In the genomic region with DNA sequence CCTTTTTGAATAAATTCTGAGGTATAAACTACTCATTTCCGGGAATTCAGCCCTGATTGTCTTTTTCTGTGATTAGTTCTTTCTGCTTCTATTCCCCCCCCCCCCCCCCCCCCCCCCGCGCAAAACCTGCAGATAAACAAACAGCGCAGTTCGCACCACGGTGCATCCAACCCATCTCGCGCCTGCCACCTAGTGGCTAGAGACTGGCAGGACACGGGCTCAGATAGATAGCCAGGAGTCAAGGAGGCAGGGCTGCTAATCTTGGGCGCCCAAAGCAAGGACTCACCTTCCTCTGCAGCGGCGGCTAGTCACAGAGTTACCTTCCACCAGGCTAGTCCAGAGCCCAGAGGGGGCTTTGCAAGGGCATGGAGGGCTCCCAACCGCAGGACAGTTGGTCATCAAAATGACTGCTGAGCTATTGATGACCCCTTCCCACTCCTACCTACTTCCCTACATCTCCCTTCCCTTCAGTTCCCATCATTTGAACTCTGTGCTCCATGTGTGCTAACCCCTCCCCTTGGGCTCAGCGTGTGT, we compare ENCODE assay signal across 8 mouse cellular contexts. TPM values are rescaled to one million over a fixed set of nuclear protein-coding genes. Genes with fewer than 3 reads are reported as not detected.
DNase-seq lines count a peak whose midpoint lies in the region; ATAC-seq and TF ChIP-seq lines count a peak whose summit lies in the region.

No protein-coding gene starts in this region.

- no peak overlapping the region for H3K4me2 ChIP-seq in hindbrain, embryonic 13.5 days
- no peak overlapping the region for H3K4me2 ChIP-seq in intestine, embryonic 14.5 days (ENCODE audit: low read length)
- H3K4me2 ChIP-seq in midbrain, postnatal 0 days (ENCODE audit: low read depth, low read length, poor library complexity, severe bottlenecking): no peak overlapping the region

- no peak for TF ChIP-seq POLR2A in cerebellum, adult 2 months (IDR thresholded peaks at IDR 0.05; ENCODE audit: borderline replicate concordance, insufficient read depth, low read length)

- 10% methylated on average over 12 of the region's 14 CpGs for WGBS in hindbrain, embryonic 10.5 days
- WGBS in hindbrain, embryonic 13.5 days: 9% methylated on average over 12 of the region's 14 CpGs
- WGBS in cerebellum, adult 2 months: 6% methylated on average over 12 of the region's 14 CpGs
- WGBS in intestine, embryonic 14.5 days: 3% methylated on average over 12 of the region's 14 CpGs
- 6% methylated on average over 11 of the region's 14 CpGs for WGBS in midbrain, postnatal 0 days

- no peak overlapping the region for H3K9ac ChIP-seq in hindbrain, embryonic 13.5 days
- no peak overlapping the region for H3K9ac ChIP-seq in intestine, embryonic 14.5 days (ENCODE audit: low read length)
- no peak overlapping the region for H3K9ac ChIP-seq in midbrain, postnatal 0 days (replicated peaks; ENCODE audit: low read length, poor library complexity, severe bottlenecking)

- H3K36me3 ChIP-seq in hindbrain, embryonic 10.5 days: no peaks in the 10 kb centered on the region
- H3K36me3 ChIP-seq in hindbrain, embryonic 13.5 days: no peaks in the 10 kb centered on the region
- H3K36me3 ChIP-seq in intestine, embryonic 14.5 days (ENCODE audit: control insufficient read depth, insufficient read depth, low read length): no peaks in the 10 kb centered on the region
- no peaks in the 10 kb centered on the region for H3K36me3 ChIP-seq in midbrain, postnatal 0 days (ENCODE audit: insufficient read depth, low read length)

- DNase-seq in hindbrain, embryonic 10.5 days (ENCODE audit: low spot score): peak; percentile 73
- peak; percentile 83 to 90 for DNase-seq in cerebellum, adult 2 months
- peak; percentile 46 to 62 for DNase-seq in frontal cortex, postnatal 25 days (ENCODE audit: low spot score in 2 of 2)
- peak; percentile 82 for DNase-seq in intestine, embryonic 14.5 days (ENCODE audit: low spot score)
- DNase-seq in left cerebral cortex, adult 2 months (ENCODE audit: extremely low spot score in 1 of 2, low spot score in 2 of 2): peak; percentile 72 to 80
- peak; percentile 82 for DNase-seq in midbrain, postnatal 0 days (ENCODE audit: low spot score)
- DNase-seq in spleen, postnatal 10 days (ENCODE audit: low spot score in 2 of 2): peak; percentile 73 to 88

- H3K9me3 ChIP-seq in hindbrain, embryonic 10.5 days: no peaks in the 10 kb centered on the region
- no peaks in the 10 kb centered on the region for H3K9me3 ChIP-seq in hindbrain, embryonic 13.5 days
- no peaks in the 10 kb centered on the region for H3K9me3 ChIP-seq in intestine, embryonic 14.5 days (ENCODE audit: control insufficient read depth, low read length)
- H3K9me3 ChIP-seq in midbrain, postnatal 0 days (ENCODE audit: low read length): no peaks in the 10 kb centered on the region

- H3K4me1 ChIP-seq in hindbrain, embryonic 10.5 days (replicated peaks): no peaks in the 10 kb centered on the region
- H3K4me1 ChIP-seq in hindbrain, embryonic 13.5 days (replicated peaks): no peaks in the 10 kb centered on the region
- H3K4me1 ChIP-seq in cerebellum, adult 2 months (ENCODE audit: control insufficient read depth, insufficient read depth, low read length): peaks cover under 1% of the 10 kb centered on the region; the same call in 1 of the 2 replicates
- no peaks in the 10 kb centered on the region for H3K4me1 ChIP-seq in intestine, embryonic 14.5 days (replicated peaks; ENCODE audit: control insufficient read depth, insufficient read depth, low read length)
- H3K4me1 ChIP-seq in midbrain, postnatal 0 days (ENCODE audit: insufficient read depth, low read length): no peaks in the 10 kb centered on the region

- H3K27ac ChIP-seq in hindbrain, embryonic 10.5 days: no peak overlapping the region
- H3K27ac ChIP-seq in hindbrain, embryonic 13.5 days: no peak overlapping the region
- no peak overlapping the region for H3K27ac ChIP-seq in cerebellum, adult 2 months (ENCODE audit: insufficient read depth, low read length)
- H3K27ac ChIP-seq in intestine, embryonic 14.5 days (ENCODE audit: low read depth): no peak overlapping the region
- no peak overlapping the region for H3K27ac ChIP-seq in left cerebral cortex, adult 2 months
- no peak overlapping the region for H3K27ac ChIP-seq in midbrain, postnatal 0 days (ENCODE audit: low read depth, low read length)

- ATAC-seq in hindbrain, embryonic 13.5 days (ENCODE audit: low FRiP score): no peak
- ATAC-seq in intestine, embryonic 14.5 days (replicated peaks; ENCODE audit: low FRiP score, low TSS enrichment, low read depth): peak; percentile 43
- no peak; the same call in 1 of the 2 replicates for ATAC-seq in midbrain, postnatal 0 days (ENCODE audit: low FRiP score)

- peaks cover 27% of the 10 kb centered on the region; the same call in 1 of the 2 replicates for H3K27me3 ChIP-seq in hindbrain, embryonic 10.5 days (ENCODE audit: insufficient read depth, poor library complexity, severe bottlenecking)
- H3K27me3 ChIP-seq in hindbrain, embryonic 13.5 days: peaks cover 53% of the 10 kb centered on the region
- H3K27me3 ChIP-seq in cerebellum, adult 2 months (ENCODE audit: control insufficient read depth, insufficient read depth, low read length): no peaks in the 10 kb centered on the region
- H3K27me3 ChIP-seq in intestine, embryonic 14.5 days (replicated peaks; ENCODE audit: control insufficient read depth, insufficient read depth, low read length): 0 out of 2 replicates have a peak, but pooled peaks cover 5% of the 10 kb centered on the region
- H3K27me3 ChIP-seq in midbrain, postnatal 0 days (ENCODE audit: insufficient read depth, low read length): peaks cover 2% of the 10 kb centered on the region; the same call in 1 of the 2 replicates

- H3K4me3 ChIP-seq in hindbrain, embryonic 10.5 days: no peak overlapping the region
- H3K4me3 ChIP-seq in hindbrain, embryonic 13.5 days: no peak overlapping the region
- H3K4me3 ChIP-seq in cerebellum, adult 2 months (replicated peaks; ENCODE audit: insufficient read depth, low read depth, low read length): no peak overlapping the region
- H3K4me3 ChIP-seq in intestine, embryonic 14.5 days (ENCODE audit: low read depth, low read length): no peak overlapping the region
- no peak overlapping the region for H3K4me3 ChIP-seq in left cerebral cortex, adult 2 months
- H3K4me3 ChIP-seq in midbrain, postnatal 0 days (ENCODE audit: low read depth, low read length): no peak overlapping the region

- TF ChIP-seq CTCF in cerebellum, adult 2 months (IDR thresholded peaks at IDR 0.05; ENCODE audit: borderline replicate concordance, insufficient read depth, low read depth, low read length): peak; percentile 89
- TF ChIP-seq CTCF in left cerebral cortex, adult 2 months (IDR thresholded peaks at IDR 0.05): peak; percentile 80
- TF ChIP-seq CTCF in midbrain, postnatal 0 days (IDR thresholded peaks at IDR 0.05): peak; percentile 81

- intact Hi-C loops in left cerebral cortex, adult 2 months (cut with DNase I): no loop called here

RNA-seq across cellular contexts. Expression of a gene that starts 20.8 kb away (rescaled TPM):
- polyA plus RNA-seq in hindbrain, embryonic 10.5 days (2016; fragmentation: Nextera tagmentation; extraction: Ambion mirVana): 9.7 and 13.2 TPM in 2 replicates
- polyA plus RNA-seq in hindbrain, embryonic 13.5 days (2015; fragmentation: Nextera tagmentation; extraction: Ambion mirVana): 13.1 and 13.3 TPM in 2 replicates
- polyA plus RNA-seq in cerebellum, adult 2 months (2012; rRNA removed): 37.1 and 42.8 TPM in 2 replicates
- polyA plus RNA-seq in intestine, embryonic 14.5 days (2014; fragmentation: Nextera tagmentation; extraction: Ambion mirVana): 5.7 and 9.4 TPM in 2 replicates
- 10 to 100 TPM; 53.9 to 60.0 TPM for total RNA-seq in left cerebral cortex, adult 2 months (2021)
- 56.5 and 60.6 TPM in 2 replicates for total RNA-seq in midbrain, postnatal 0 days (2014; rRNA removed)
- polyA plus RNA-seq in midbrain, postnatal 0 days (2015; fragmentation: Nextera tagmentation; extraction: Ambion mirVana): 30.4 and 35.0 TPM in 2 replicates

RNA-seq across cellular contexts. Expression of a gene that starts 38.2 kb away (rescaled TPM):
- polyA plus RNA-seq in hindbrain, embryonic 10.5 days (2016; fragmentation: Nextera tagmentation; extraction: Ambion mirVana): 14.0 and 61.1 TPM in 2 replicates
- polyA plus RNA-seq in hindbrain, embryonic 13.5 days (2015; fragmentation: Nextera tagmentation; extraction: Ambion mirVana): 48.8 and 60.7 TPM in 2 replicates
- polyA plus RNA-seq in cerebellum, adult 2 months (2012; rRNA removed): 38.1 and 38.8 TPM in 2 replicates
- polyA plus RNA-seq in intestine, embryonic 14.5 days (2014; fragmentation: Nextera tagmentation; extraction: Ambion mirVana): not detected in 2 replicates
- under 1 TPM; 0.19 to 0.27 TPM for total RNA-seq in left cerebral cortex, adult 2 months (2021)
- total RNA-seq in midbrain, postnatal 0 days (2014; rRNA removed): 21.2 and 24.3 TPM in 2 replicates
- polyA plus RNA-seq in midbrain, postnatal 0 days (2015; fragmentation: Nextera tagmentation; extraction: Ambion mirVana): 15.5 and 20.0 TPM in 2 replicates

RNA-seq across cellular contexts. Expression of a gene that starts 44.8 kb away (rescaled TPM):
- polyA plus RNA-seq in hindbrain, embryonic 10.5 days (2016; fragmentation: Nextera tagmentation; extraction: Ambion mirVana): 49.1 and 56.3 TPM in 2 replicates
- polyA plus RNA-seq in hindbrain, embryonic 13.5 days (2015; fragmentation: Nextera tagmentation; extraction: Ambion mirVana): 16.2 and 16.9 TPM in 2 replicates
- 7.1 and 7.4 TPM in 2 replicates for polyA plus RNA-seq in cerebellum, adult 2 months (2012; rRNA removed)
- 44.4 and 49.0 TPM in 2 replicates for polyA plus RNA-seq in intestine, embryonic 14.5 days (2014; fragmentation: Nextera tagmentation; extraction: Ambion mirVana)
- 10 to 100 TPM; 16.3 to 17.9 TPM for total RNA-seq in left cerebral cortex, adult 2 months (2021)
- total RNA-seq in midbrain, postnatal 0 days (2014; rRNA removed): 4.3 and 7.9 TPM in 2 replicates
- polyA plus RNA-seq in midbrain, postnatal 0 days (2015; fragmentation: Nextera tagmentation; extraction: Ambion mirVana): 14.9 and 15.1 TPM in 2 replicates

Comparison
In these comparisons a context has a peak if more than half of its experiments do, and no peak if none do; other contexts are left out.
1. RNA of a gene that starts 38.2 kb away (polyA plus RNA-seq): 14.0 to 61.1 TPM in hindbrain, embryonic 10.5 days, 48.8 to 60.7 TPM in hindbrain, embryonic 13.5 days, 38.1 to 38.8 TPM in cerebellum, adult 2 months and 15.5 to 20.0 TPM in midbrain, postnatal 0 days; not detected in intestine, embryonic 14.5 days; every median in the first group is over 10 times any median in the second.
2. Peak in every context shown above with its lines, with median percentiles within 50 percentile points of each other: DNase-seq and CTCF ChIP-seq.